Mouse (Mus musculus): ENCODE data around the gene Hjurp.

- TF ChIP-seq CTCF (IDR thresholded peaks at IDR 0.05; ENCODE audit: control insufficient read depth, insufficient read depth, insufficient replicate concordance, low read depth, low read length): no peak
- no peak for TF ChIP-seq POLR2A (IDR thresholded peaks at IDR 0.05; ENCODE audit: control insufficient read depth, low read depth, low read length)
Measured at GRCm38 (mm10) chr1:88275078-88275680, 2.3 kb downstream of the Hjurp start.
